Mouse (Mus musculus) liver, postnatal 0 days (tissue): ENCODE measurements around the gene Sox21. TPM values are rescaled to one million over a fixed set of nuclear protein-coding genes. Genes with fewer than 3 reads are reported as not detected.
A peak's percentile ranks its signal among the peaks of the same experiment; 100 is the strongest.

Experiments
- ATAC-seq: fragments of 200-750 bp; cut with Nextera tagmentation; 2 replicates; pipeline ENCODE4 v1.8.0; 2017; ENCODE audit warnings: mild to moderate bottlenecking, moderate library complexity
- DNase-seq: peaks from one replicate; pipeline ENCODE4 v3.0.0-alpha.2; 2016
- H3K27ac ChIP-seq: fragments of 300-500 bp; sonication (generic); 2 replicates; pipeline ENCODE4 v1.5.1; 2014; ENCODE audit warnings: antibody characterized with exemption, moderate library complexity, mild to moderate bottlenecking, low read depth
- H3K27me3 ChIP-seq: fragments of 300-500 bp; sonication (generic); 2 replicates; pipeline ENCODE4 v1.6.1; 2014; ENCODE audit warnings: low read length, control low read depth, mixed read lengths; ENCODE audit not compliant: insufficient read depth
- H3K36me3 ChIP-seq: fragments of 300-500 bp; sonication (generic); replicated peaks from 2 replicates; pipeline ENCODE4 v1.6.1; 2014; ENCODE audit warnings: mild to moderate bottlenecking, control low read depth, low read length, moderate library complexity, mixed read lengths; ENCODE audit not compliant: insufficient read depth
- H3K4me1 ChIP-seq: fragments of 300-500 bp; sonication (generic); 2 replicates; pipeline ENCODE4 v1.6.1; 2014; ENCODE audit warnings: antibody characterized with exemption, mild to moderate bottlenecking, control low read depth; ENCODE audit not compliant: insufficient read depth
- H3K4me2 ChIP-seq: fragments of 300-500 bp; sonication (generic); 2 replicates; pipeline ENCODE4 v1.6.1; 2014; ENCODE audit warnings: low read depth, mild to moderate bottlenecking, low read length, moderate library complexity, mixed read lengths
- H3K4me3 ChIP-seq: fragments of 300-500 bp; sonication (generic); 2 replicates; pipeline ENCODE4 v1.5.1; 2014; ENCODE audit warnings: low read depth, low read length
- H3K9ac ChIP-seq: fragments of 300-500 bp; sonication (generic); replicated peaks from 2 replicates; pipeline ENCODE4 v1.6.1; 2014; ENCODE audit warnings: mild to moderate bottlenecking, moderate library complexity
- H3K9me3 ChIP-seq: fragments of 300-500 bp; sonication (generic); 2 replicates; pipeline ENCODE4 v1.6.1; 2016; ENCODE audit warnings: mild to moderate bottlenecking, control low read depth, low read length, mixed read lengths
- CTCF ChIP-seq: sonication (generic); IDR thresholded peaks from 2 replicates; pipeline ENCODE4 v1.5.1; 2016; ENCODE audit warnings: antibody characterized with exemption, low read depth
- EP300 ChIP-seq: IDR thresholded peaks from 2 replicates; pipeline ENCODE4 v1.6.1; 2016; ENCODE audit warnings: antibody characterized with exemption, low read depth, mild to moderate bottlenecking
- WGBS: fragments of 180-500 bp; shearing (Covaris S2); extraction: QIAGEN DNeasy Blood & Tissue Kit; methylation state at CpG from one replicate; pipeline ENCODE4 v1.1.7; 2014; ENCODE audit not compliant: insufficient replicate concordance; 5-methylcytosine and 5-hydroxymethylcytosine counted together
- polyA plus RNA-seq: library from polyadenylated mRNA; unstranded; fragments of >200 nt; fragmentation: Nextera tagmentation; extraction: Ambion mirVana; gene quantifications from 2 replicates; pipeline ENCODE4 v1.2.1, GENCODE M21; 2015

The Sox21 gene
- polyA plus RNA-seq = not detected in 2 replicates

DNA sequence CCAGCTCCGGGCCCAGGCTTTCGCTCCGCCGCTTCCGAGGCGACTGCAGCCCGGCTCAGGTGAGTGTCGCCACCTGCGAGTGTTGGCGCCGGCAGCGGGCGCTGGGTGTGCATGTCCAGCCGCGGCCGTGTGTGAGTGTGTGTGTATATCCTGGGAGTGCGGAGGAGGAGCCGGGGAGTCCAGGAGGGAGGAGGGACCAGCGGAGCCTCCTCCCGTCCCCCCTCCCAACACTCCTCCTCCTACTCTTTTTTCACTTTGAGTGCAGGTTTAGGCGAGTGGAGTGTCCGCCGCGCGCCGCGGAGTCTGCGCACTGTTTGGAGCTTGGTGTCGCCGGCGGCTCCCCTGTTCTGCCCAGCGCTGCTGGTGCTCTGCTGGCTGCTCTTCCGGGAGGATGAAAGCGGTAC lies at the start of gene Sox21:
Gene Sox21, minus strand, starts transcription at position 145 of the 404 bp plus-strand sequence.
- no peak for TF ChIP-seq CTCF
- no peak for TF ChIP-seq EP300
- WGBS = under 1% methylated on average over 34 of the region's 34 CpGs

DNA sequence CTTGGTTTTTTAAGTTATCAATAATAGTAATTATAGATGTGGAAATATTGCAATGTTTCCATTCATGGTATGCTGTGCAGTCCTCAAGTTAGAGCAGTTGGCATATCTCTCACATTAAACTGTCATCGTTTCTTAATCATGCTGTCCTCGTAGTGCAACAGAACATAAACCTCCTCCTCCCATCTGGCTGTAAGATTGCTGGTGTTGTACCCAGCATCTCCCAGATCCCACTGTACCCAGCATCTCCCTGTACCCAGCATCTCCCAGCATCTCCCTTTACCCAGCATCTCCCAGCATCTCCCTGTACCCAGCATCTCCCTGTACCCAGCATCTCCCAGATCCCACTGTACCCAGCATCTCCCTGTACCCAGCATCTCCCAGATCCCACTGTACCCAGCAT lies 49.3 kb upstream of the Sox21 start:
- no peaks in the 10 kb centered on the region for H3K4me1 ChIP-seq
- H3K9ac ChIP-seq = no peak overlapping the region
- H3K4me3 ChIP-seq = no peak overlapping the region
- H3K9me3 ChIP-seq = no peaks in the 10 kb centered on the region
- H3K4me2 ChIP-seq = no peak overlapping the region
- 89% methylated on average over 2 of the region's 2 CpGs for WGBS
- ATAC-seq (no peak), DNase-seq (no peak)
- no peak overlapping the region for H3K27ac ChIP-seq
- no peak for TF ChIP-seq CTCF
- no peak for TF ChIP-seq EP300
- no peaks in the 10 kb centered on the region for H3K27me3 ChIP-seq
- no peaks in the 10 kb centered on the region for H3K36me3 ChIP-seq

More for the DNA sequence above, at the start of gene Sox21:
- peak within 1 kb of the TSS; percentile 49 for H3K4me3 ChIP-seq
- no peaks in the 10 kb centered on the region for H3K36me3 ChIP-seq
- no peaks in the 10 kb centered on the region for H3K9me3 ChIP-seq
- peak; percentile 40; the same call in 1 of the 2 replicates for ATAC-seq
- H3K4me1 ChIP-seq = peaks cover 22% of the 10 kb centered on the region; the same call in 1 of the 2 replicates
- H3K27ac ChIP-seq = no peak within 1 kb of the TSS
- peaks cover 85% of the 10 kb centered on the region for H3K27me3 ChIP-seq
- H3K9ac ChIP-seq = no peak within 1 kb of the TSS
- H3K4me2 ChIP-seq = peak within 1 kb of the TSS; percentile 79
- peak; percentile 45 for DNase-seq

DNA sequence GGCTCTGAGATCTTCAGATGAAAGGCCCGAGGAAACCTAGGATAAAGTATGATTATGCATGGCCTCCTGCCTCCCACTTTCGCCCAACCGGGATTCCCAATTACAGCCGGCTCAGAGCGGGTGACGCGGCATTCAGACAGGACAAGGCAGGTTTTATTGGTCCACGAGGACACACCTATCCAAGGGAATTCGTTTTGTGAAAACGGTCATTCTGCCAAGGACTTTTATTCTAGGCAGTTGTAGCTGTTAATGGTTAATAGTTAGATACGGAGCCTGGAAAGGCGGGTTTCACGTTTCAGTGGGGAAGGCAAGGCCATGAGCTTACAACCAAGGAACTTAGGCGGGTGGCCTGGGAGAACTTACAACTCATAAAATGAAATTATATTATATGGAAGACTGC lies 46.1 kb upstream of the Sox21 start:
- ATAC-seq = no peak
- Histone ChIP-seq H3K4me3 (no peak overlapping the region), H3K9ac (no peak overlapping the region), H3K9me3 (peaks cover 4% of the 10 kb centered on the region), H3K27ac (no peak overlapping the region), H3K4me1 (no peaks in the 10 kb centered on the region), H3K36me3 (no peaks in the 10 kb centered on the region), H3K27me3 (no peaks in the 10 kb centered on the region), H3K4me2 (no peak overlapping the region)
- 65% methylated on average over 14 of the region's 14 CpGs for WGBS
- TF ChIP-seq CTCF (no peak), EP300 (no peak)
- no peak for DNase-seq

DNA sequence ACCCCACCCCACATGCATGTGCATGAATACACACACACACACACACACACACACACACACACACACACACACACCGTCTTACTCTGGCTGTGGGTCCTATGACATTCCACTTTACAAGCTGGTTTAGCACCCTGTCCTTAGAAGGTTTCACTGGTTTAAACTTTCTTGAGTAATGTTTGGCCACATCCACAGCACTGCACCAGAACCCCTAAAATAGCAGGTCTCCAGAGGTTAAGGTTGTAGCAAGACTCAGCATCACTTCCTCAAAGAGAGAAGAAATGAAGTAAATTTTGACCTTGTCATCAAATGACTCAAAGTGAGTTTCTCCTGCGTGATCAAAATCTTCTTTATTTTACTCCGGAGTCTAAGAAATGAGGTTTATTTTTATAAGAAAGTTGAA lies 45.4 kb upstream of the Sox21 start:
- ATAC-seq (no peak), DNase-seq (no peak)
- TF ChIP-seq CTCF (no peak), EP300 (no peak)
- peaks cover 4% of the 10 kb centered on the region for H3K9me3 ChIP-seq
- H3K4me1 ChIP-seq = no peaks in the 10 kb centered on the region
- no peak overlapping the region for H3K4me2 ChIP-seq
- H3K27ac ChIP-seq = no peak overlapping the region
- 74% methylated on average over 3 of the region's 3 CpGs for WGBS
- H3K9ac ChIP-seq = no peak overlapping the region
- no peaks in the 10 kb centered on the region for H3K27me3 ChIP-seq
- H3K36me3 ChIP-seq = no peaks in the 10 kb centered on the region
- H3K4me3 ChIP-seq = no peak overlapping the region

DNA sequence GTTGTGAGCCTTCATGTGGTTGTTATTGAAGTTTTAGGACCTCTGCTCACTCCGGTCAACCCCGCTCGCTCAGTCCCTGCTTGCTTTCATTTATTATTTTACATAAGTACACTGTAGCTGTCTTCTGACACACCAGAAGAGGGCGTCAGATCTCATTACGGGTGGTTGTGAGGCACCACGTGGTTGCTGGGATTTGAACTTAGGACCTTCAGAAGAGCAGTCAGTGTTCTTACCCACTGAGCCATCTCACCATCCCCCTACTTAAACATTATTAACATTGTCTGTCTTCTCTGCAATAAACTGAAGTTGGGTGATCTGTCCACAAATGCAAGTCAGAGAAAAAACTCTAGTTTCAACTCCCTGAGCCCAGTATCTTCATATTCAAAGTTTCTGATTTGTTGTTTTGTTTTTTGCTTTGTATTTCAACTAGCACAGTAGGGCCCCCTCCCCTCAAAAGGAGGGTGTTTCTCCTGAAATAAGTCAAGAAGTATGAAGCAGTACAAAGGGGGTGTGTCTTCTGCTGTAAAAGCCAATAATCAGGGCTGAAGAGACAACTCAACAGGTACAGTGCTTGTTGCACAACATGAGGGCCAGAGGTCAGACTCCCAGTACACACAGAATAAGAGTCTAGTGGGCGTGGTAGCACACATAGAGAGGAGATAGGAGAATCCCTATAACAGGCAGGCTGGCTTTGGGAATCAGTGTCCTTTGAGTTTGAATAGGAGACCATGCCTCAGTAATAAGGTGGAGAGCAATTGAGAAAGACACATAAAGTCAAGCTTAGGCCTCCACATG lies 41.1 kb upstream of the Sox21 start:
- H3K4me3 ChIP-seq = no peak overlapping the region
- WGBS = 71% methylated on average over 7 of the region's 7 CpGs
- TF ChIP-seq EP300 = no peak
- TF ChIP-seq CTCF = no peak
- DNase-seq = peak; percentile 45
- H3K27me3 ChIP-seq = no peaks in the 10 kb centered on the region
- H3K9me3 ChIP-seq = peaks cover 4% of the 10 kb centered on the region
- H3K36me3 ChIP-seq = no peaks in the 10 kb centered on the region
- no peak overlapping the region for H3K4me2 ChIP-seq
- ATAC-seq = peak; percentile 82
- H3K27ac ChIP-seq = no peak overlapping the region
- no peak overlapping the region for H3K9ac ChIP-seq
- no peaks in the 10 kb centered on the region for H3K4me1 ChIP-seq

DNA sequence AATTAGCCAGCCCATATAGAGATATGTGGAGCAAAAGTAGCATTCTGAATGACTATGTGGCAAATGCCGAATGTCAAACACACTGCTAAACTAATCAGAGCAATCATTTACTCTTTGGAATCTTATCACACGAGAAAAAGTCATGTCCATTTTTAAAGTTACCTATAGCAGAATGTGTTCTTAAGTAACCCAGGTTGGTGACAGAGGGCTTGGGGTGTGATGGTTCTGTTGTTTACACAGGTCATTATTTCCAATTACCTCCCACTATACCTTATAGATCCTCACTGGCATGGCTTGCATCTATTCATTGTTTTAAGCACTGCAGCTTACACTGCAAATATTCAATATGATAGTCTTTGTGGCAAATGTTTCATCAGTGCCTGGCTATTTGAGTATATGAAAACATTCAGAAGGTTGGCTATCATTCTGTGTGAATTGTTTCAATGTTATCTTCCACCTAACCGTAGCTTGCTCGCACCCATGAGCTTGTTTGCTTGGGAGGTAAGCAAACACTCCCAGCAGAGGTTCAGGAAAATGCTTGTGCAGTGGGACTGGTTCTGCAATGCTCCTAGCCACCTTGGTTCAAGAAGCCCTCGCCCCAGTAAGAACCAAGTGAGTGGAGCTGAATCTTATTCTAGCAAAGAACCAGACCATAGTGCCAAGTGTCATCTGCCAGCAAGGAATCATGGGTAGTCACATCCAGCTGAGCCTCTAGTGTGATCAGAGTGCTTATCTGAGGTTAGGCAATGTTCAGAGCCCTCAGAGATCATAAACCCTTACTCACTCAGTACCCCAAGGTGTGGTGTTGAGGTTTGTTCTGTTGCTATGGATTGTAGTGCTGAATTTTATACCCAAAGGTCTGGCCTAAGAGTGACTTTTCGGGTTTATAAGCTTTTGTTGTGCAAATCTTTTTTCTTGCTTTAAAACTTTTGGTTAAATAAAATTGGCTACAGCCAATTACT lies 36.0 kb upstream of the Sox21 start:
- H3K36me3 ChIP-seq = no peaks in the 10 kb centered on the region
- H3K27ac ChIP-seq = no peak overlapping the region
- no peaks in the 10 kb centered on the region for H3K9me3 ChIP-seq
- H3K9ac ChIP-seq = no peak overlapping the region
- H3K4me3 ChIP-seq = no peak overlapping the region
- DNase-seq = no peak
- no peaks in the 10 kb centered on the region for H3K4me1 ChIP-seq
- 56% methylated on average over 6 of the region's 6 CpGs for WGBS
- TF ChIP-seq EP300 (no peak), CTCF (no peak)
- no peak for ATAC-seq
- no peaks in the 10 kb centered on the region for H3K27me3 ChIP-seq
- H3K4me2 ChIP-seq = no peak overlapping the region
